Mouse (Mus musculus) gastrocnemius, postnatal 36 days (tissue): ENCODE results near the gene Creb5. TPM values are rescaled to one million over a fixed set of nuclear protein-coding genes. Genes with fewer than 3 reads are reported as not detected.

ENCODE experiments used
- DNase-seq, 2 experiments: peaks; one replicate each; pipeline ENCODE4 v3.0.0; 2022
- intact Hi-C: fragments of 180-260 bp; cut with DNase I; formaldehyde crosslinking; loops from one replicate; pipeline ENCODE4 v1.15.1; 2025
- total RNA-seq, 2 experiments: library from RNA; stranded (reverse); gene quantifications; 2 replicates each; pipeline ENCODE4 v1.2.3; 2021

Creb5 gene
- total RNA-seq, 2 experiments from 2014 or later, result 7.1 to 7.8 TPM

GRCm38 (mm10) chr6:53722694-53723093, 435.6 kb downstream of the Creb5 start:
- intact Hi-C loops, result loop anchor here (2.0 kb wide), 2 partner anchors 456 to 506 kb away; no protein-coding TSS in a partner anchor
- DNase-seq, result no peak

GRCm38 (mm10) chr6:53730487-53730886, 443.4 kb downstream of the Creb5 start:
- DNase-seq, result no peak
- intact Hi-C loops, result no loop called here

- intact Hi-C loops, result no loop called here
- DNase-seq, result no peak
These were observed 444.0 kb downstream of the Creb5 start for GRCm38 (mm10) chr6:53730996-53731485.

- no peak for DNase-seq
- intact Hi-C loops, result no loop called here
These were observed 446.5 kb downstream of the Creb5 start for GRCm38 (mm10) chr6:53733546-53733945.

DNA sequence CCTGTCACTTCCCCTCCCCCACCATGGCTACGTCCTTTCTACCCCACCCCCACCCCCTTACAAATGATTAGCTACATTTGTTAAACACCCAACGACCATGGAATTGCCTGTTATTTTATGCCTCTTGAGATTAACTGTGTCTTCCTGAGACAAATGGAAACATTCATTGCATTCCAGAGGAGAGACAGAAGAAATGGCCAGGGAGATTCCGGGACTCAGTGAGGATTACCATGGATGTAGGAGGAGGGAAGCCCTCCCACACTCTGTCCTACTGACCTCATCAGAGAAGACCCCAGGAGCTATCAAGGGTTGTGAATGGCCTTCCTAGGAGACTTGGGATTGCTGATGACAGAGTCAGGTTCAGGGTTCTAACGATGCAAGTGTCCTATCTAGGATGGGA, 446.9 kb downstream of the Creb5 start:
- DNase-seq, result no peak
- intact Hi-C loops, result no loop called here

DNA sequence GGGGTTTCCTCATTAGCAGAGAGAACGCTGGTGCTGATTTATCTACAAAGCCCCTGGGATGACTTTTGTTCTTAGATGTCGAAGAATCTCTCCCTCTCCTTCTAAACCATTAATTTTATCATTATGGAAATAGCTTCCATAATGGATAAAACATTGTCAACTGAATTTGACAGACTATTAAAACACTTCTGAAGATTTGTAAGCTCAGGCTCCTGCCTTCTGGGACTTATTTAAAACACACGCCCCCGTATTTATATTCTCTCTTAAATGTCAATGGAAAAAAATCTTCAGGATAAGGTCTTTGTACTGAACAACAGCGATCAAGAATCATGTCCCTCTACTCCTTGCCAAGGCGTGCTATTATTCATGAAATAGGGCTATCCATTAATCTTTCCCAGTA, 448.6 kb downstream of the Creb5 start:
- DNase-seq, result no peak
- intact Hi-C loops, result no loop called here

- DNase-seq, result no peak
- intact Hi-C loops, result no loop called here
These were observed 451.1 kb downstream of the Creb5 start for GRCm38 (mm10) chr6:53738206-53738605.

DNA sequence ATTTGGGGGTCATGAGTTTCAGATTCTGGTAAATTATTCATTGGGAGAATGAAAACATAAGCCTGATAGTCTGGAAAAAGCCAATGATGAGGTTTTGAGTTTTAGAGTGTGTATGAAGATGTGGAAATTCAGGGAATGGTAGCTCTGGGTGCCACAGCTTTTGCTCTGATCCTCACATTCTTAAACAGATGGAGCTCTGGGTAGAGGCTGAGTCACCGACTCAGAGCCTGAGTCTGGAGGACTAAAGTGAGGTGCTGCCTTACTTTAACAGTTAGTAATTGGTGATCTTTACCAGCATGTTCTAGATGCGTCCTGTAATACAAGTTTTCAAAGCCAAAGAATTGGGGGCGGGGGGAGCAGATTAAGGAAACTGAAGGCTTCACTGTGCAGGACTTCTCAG, 454.2 kb downstream of the Creb5 start:
- DNase-seq, result no peak
- intact Hi-C loops, result no loop called here

Other genes with a start within 250 kb of the Creb5 start
- under 1 TPM; 0.77 to 0.94 TPM for gene Jazf1, start 218.6 kb upstream of the Creb5 start, total RNA-seq